Mouse (Mus musculus) cerebellum, adult 18-20 months (tissue): Measurements from ENCODE around the gene Tcap.

Experiments
- DNase-seq, 2 experiments: peaks; one replicate each; pipeline ENCODE4 v3.0.0; 2021

Gene Tcap

DNA sequence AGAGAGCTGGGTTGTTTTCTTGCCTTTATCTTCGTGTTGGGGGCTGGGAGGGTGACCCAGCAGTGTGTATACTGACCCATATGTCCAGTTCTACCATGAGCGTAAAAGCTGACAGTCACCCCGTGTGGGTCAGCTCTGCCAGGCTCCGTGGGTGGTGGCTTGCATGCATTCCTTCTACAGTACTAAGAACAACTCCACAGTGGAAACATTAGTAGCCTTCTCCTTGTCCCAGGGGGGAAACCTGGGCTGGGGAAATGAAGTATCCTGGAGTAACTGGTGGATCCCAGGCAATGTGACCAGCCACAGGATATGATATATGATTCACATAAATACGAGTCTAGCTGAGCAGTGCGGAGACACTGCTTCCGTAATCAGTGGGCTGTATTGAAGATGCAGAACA, 30.1 kb downstream of the Tcap start:
- no peak for DNase-seq

GRCm38 (mm10) chr11:98414162-98414561, 30.6 kb downstream of the Tcap start:
- no peak for DNase-seq

DNA sequence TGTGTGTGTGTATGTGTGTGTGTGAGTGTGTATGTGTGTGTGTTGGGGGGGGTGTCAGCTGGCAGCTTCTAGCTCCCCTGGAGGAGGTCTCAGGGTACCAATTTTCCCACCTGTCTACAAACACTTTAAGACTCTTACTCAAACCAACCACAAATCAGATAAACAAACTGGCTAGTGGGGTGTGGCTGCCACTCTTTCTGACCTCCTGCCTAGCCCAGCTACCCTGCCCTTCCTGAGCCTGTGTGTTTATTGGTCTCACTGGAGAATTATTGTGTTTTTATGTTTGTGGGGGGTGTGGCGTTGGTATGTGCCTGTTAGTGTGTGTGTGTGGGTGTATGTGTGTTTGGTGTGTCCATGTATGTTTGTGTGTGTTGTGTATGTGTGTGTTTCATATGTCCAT, 33.5 kb downstream of the Tcap start:
- no peak for DNase-seq

GRCm38 (mm10) chr11:98418273-98418672, 34.7 kb downstream of the Tcap start:
- no peak for DNase-seq

DNA sequence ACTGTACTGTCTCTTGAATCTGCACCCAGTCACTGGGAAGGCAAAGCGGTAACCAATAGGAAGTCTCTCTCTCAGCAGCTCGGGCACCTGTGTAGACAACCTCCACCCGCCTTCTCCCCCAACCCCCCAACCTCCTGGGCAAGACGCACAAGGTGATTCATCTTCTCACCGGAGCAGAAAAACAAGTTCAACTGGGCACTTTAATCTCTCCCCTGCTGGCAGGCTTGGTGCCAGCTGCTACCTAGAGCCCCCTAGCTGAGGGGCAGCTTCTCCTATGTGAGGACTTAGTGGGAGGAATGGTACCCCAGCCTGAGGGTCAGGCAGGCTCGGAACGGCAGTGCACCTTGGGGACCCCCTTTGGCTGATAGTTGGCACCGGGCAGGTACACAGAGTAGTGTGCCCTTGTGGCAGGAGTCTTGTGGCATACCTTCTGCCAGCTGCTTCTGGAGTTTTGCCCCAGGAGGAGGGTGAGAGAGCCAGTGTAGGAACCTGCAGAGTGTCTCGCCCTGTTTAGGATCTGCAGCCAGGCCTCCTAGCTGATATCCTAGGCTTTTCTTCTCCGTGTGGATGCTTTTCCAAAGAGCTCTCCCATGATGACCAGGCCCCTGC, 35.4 kb downstream of the Tcap start:
- DNase-seq, result no peak

GRCm38 (mm10) chr11:98426592-98426991, 43.0 kb downstream of the Tcap start:
- no peak for DNase-seq

DNA sequence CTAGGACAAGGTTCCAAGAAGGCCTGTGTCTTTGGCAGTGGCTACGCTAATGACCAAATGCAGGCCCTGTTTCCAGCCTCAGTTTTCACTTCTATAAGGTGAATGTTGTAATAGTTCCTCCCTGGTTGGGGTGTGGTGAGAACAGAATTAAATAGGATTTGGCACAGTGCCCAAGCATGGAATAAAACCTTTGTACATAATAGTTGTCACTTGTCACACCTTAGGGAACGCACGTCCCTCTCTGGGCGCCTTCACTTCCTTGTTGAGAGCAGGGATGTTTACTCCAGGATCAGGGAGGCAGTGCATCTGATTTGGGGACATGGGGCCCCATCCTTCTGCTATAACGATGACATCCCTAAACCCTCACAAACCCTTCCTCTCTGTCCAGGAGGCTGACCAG, 44.8 kb downstream of the Tcap start:
- DNase-seq, result no peak

DNA sequence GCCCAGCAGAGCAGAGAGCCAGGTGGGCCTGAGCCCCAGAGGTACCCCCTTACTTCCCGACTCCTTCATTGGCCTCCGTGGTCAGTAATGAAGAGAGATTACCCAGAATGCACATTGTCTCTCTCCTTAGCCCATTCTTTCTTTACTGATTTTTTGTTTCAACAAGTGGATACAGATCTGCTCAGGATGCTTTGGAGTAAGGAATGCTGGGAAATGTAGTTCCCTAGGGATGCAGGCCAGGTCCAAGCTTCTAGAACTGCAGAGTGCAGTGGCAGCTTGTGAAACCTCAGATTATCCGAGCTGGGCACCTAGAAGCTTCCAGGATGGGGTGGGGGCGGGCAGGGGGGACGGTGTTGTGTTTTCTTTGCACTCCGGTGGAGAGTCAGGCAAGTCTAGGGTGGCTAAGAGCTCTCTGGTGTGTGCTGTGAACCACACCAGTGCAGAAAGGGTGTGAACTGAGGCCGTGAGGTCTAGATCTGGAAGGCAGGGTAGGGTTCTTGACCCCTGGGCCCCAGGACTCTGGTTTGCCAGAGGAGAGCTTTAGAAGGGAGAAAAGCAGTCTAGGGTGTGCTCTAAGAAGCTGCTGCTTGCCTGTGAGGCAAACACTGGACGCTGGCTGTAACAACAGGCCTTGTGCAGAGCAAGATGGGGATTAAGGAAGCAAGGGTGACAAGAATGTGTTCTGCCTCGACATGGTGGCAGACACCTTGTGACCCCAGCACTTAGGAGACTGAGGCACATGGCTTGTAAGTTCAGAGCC, 48.3 kb downstream of the Tcap start:
- DNase-seq, result no peak
